Mouse (Mus musculus) lung, postnatal 0 days (tissue): Measurements from ENCODE around the gene Inpp5a.

Experiments
- CTCF ChIP-seq: IDR thresholded peaks from 2 replicates; pipeline ENCODE4 v1.5.1; 2016; ENCODE audit warnings: antibody characterized with exemption, mild to moderate bottlenecking
- EP300 ChIP-seq: IDR thresholded peaks from 2 replicates; pipeline ENCODE4 v1.6.1; 2016; ENCODE audit warnings: antibody characterized with exemption, mild to moderate bottlenecking, control low read depth

DNA sequence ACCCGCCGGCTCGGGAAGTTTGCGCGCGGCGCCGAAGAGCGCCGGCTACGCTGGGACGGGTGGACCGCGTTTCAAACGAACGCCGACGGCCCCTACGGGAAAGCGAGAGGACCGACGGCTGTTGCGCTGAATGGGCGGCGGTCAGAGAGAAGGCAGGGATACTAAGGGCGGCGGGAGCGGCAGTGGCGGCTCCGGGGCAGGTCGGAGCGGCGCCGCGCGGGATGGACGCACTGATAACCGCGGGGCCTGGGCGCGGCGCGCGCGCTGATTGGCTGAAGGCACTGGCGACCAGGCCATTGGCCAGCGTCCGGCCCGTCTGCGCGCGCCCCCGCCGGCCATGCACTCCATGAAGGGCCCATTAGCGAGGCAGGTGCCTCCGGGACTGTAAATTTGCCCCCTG is 193.7 kb downstream of the Inpp5a start, which contains the start of gene Nkx6-2:
- TF ChIP-seq CTCF (no peak), EP300 (no peak)
